Mouse (Mus musculus): ENCODE results near the gene Rnf19b. TPM values are rescaled to one million over a fixed set of nuclear protein-coding genes. Genes with fewer than 3 reads are reported as not detected.
A peak's percentile ranks its signal among the peaks of the same experiment; 100 is the strongest.

The Rnf19b gene
- polyA plus RNA-seq, 1 experiment from 2014 or later, result 7.1 TPM

GRCm38 (mm10) chr4:129032963-129033951, 24.8 kb upstream of the Rnf19b start:
- WGBS, result 18% methylated on average over 17 of the region's 17 CpGs

DNA sequence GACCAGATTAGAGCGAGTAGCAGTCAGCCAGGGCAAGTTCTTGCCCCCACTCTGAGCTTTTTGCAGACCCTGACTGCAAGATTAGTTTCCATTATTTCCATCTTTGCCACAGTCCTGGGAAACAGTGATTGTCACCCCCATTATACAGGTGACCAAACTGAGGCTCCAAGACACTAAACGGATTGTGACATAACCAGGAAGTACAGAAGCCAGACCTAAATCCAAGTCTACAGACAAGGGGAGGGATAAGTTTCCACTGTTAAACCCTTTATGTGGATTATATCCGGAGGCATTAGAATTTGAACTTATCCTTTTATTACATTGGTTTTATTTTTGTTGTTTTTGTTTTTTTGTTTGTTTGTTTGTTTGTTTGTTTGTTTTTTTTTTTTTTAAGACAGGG, 23.8 kb upstream of the Rnf19b start:
- 90% methylated on average over 3 of the region's 3 CpGs for WGBS
- no peak overlapping the region for H3K4me3 ChIP-seq (replicated peaks; ENCODE audit: low read depth, low read length)
- no peaks in the 10 kb centered on the region for H3K9me3 ChIP-seq (replicated peaks; ENCODE audit: low read length)
- H3K36me3 ChIP-seq (ENCODE audit: insufficient read depth, low read length), result no peaks in the 10 kb centered on the region
- no peak overlapping the region for H3K27ac ChIP-seq
- H3K9ac ChIP-seq (ENCODE audit: low read depth, low read length), result no peak overlapping the region
- peaks cover 11% of the 10 kb centered on the region; the same call in 1 of the 2 replicates for H3K4me1 ChIP-seq (replicated peaks; ENCODE audit: insufficient read depth, low read length)
- ATAC-seq (replicated peaks; ENCODE audit: low FRiP score, low read depth) (no peak), DNase-seq (ENCODE audit: low spot score) (no peak)
- no peak for TF ChIP-seq CTCF (IDR thresholded peaks at IDR 0.05; ENCODE audit: low read depth)
- no peak overlapping the region for H3K4me2 ChIP-seq (ENCODE audit: low read length)
- H3K27me3 ChIP-seq (ENCODE audit: insufficient read depth, low read length), result no peaks in the 10 kb centered on the region

More at GRCm38 (mm10) chr4:129032963-129033951, 24.8 kb upstream of the Rnf19b start:
- peak; percentile 80 for DNase-seq (ENCODE audit: low spot score)
- Histone ChIP-seq H3K9ac (ENCODE audit: low read depth, low read length) (no peak overlapping the region), H3K4me1 (replicated peaks; ENCODE audit: insufficient read depth, low read length) (peaks cover 11% of the 10 kb centered on the region; the same call in 1 of the 2 replicates), H3K27ac (peak overlapping the region; percentile 27; the same call in 1 of the 2 replicates), H3K4me2 (ENCODE audit: low read length) (peak overlapping the region; percentile 30; the same call in 1 of the 2 replicates), H3K27me3 (ENCODE audit: insufficient read depth, low read length) (no peaks in the 10 kb centered on the region), H3K9me3 (replicated peaks; ENCODE audit: low read length) (no peaks in the 10 kb centered on the region), H3K4me3 (replicated peaks; ENCODE audit: low read depth, low read length) (no peak overlapping the region), H3K36me3 (ENCODE audit: insufficient read depth, low read length) (no peaks in the 10 kb centered on the region)
- ATAC-seq (replicated peaks; ENCODE audit: low FRiP score, low read depth), result peak; percentile 86
- peak; percentile 33; the same call in 1 of the 2 replicates for TF ChIP-seq CTCF (IDR thresholded peaks at IDR 0.05; ENCODE audit: low read depth)

DNA sequence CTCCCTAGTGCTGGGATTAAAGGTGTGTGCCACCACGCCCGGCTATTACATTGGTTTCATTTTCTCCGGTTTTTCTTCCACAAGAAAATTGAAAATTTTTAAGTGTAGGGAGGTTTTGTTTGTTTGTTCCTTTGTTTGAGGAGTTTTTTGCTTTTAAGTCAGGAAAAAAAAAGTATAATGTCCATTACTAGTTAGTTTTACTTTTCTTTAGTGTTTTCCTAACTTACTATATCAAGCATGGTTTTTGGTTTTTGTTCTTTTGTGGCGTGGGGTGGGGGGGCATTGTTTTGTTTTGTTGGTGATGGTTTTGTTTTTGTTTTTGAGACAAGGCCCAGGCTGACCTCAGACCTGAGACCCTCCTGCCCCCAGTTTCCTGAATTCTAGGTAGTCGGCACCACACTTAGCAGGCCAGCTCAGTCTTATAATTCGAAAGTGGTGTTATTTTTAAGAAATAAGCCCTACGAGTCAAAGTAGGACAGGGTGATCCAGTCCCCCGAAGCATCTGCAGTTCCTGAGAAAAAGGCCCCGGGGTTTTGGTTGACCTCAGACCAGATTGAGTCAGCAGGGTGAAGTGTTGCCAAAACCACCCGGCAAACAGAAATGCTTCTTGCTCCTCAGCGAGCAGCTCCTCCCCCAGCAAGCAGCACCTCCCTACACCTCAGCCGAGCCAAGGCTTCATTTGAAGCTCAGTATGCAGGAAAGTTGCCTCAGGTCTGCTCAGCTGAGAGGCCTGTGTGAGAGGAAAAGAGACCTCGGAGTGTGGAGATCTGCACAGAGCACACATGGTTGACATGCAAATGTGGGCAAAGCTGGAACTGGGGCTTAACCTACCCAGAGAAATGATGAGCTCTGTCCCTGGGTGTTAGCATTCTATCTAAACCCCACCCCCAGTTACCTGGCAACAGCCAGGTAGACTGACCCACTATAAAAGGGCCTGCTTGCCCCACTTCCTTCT, 23.1 kb upstream of the Rnf19b start:
- no peak; the same call in 1 of the 2 replicates for ATAC-seq (replicated peaks; ENCODE audit: low FRiP score, low read depth)
- no peak for TF ChIP-seq CTCF (IDR thresholded peaks at IDR 0.05; ENCODE audit: low read depth)
- WGBS, result 45% methylated on average over 13 of the region's 13 CpGs

DNA sequence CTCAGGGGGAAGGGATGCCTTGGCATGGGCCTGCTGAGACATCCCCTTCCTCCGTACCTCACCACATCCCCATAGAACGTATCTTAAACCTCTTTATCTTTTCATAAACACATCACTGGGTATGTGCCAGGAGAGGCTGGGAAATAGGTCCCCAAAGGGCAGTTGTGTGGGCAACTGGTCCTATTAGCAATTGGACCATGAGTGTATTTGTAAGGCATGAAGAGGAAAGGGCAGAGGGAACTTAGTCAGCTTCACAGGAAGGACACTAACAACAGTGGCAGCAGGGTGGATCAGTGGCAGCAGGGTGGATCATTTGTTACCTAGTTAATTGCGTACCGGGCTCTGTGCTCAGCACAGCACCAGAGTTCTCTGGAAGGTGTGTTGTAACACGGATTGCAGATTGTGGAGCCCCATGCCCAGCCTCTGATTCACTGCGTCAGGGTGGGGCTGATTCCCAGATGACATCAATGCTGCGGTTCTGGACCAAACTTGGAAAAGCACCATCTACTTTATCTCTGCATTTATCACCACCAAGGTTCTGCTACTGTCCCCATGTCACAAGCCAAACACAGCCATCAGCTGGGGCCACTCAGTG, 22.1 kb upstream of the Rnf19b start:
- WGBS, result 72% methylated on average over 7 of the region's 7 CpGs
- Histone ChIP-seq H3K36me3 (ENCODE audit: insufficient read depth, low read length) (no peaks in the 10 kb centered on the region), H3K27ac (no peak overlapping the region)

More for the DNA sequence above, 23.1 kb upstream of the Rnf19b start:
- peaks cover 11% of the 10 kb centered on the region; the same call in 1 of the 2 replicates for H3K4me1 ChIP-seq (replicated peaks; ENCODE audit: insufficient read depth, low read length)
- no peak overlapping the region for H3K9ac ChIP-seq (ENCODE audit: low read depth, low read length)
- H3K9me3 ChIP-seq (replicated peaks; ENCODE audit: low read length), result no peaks in the 10 kb centered on the region
- no peak overlapping the region for H3K4me3 ChIP-seq (replicated peaks; ENCODE audit: low read depth, low read length)
- H3K27me3 ChIP-seq (ENCODE audit: insufficient read depth, low read length), result no peaks in the 10 kb centered on the region
- H3K4me2 ChIP-seq (ENCODE audit: low read length), result no peak overlapping the region
- no peaks in the 10 kb centered on the region for H3K36me3 ChIP-seq (ENCODE audit: insufficient read depth, low read length)
- H3K27ac ChIP-seq, result peak overlapping the region; percentile 19; the same call in 1 of the 2 replicates
- peak; percentile 56 for DNase-seq (ENCODE audit: low spot score)

DNA sequence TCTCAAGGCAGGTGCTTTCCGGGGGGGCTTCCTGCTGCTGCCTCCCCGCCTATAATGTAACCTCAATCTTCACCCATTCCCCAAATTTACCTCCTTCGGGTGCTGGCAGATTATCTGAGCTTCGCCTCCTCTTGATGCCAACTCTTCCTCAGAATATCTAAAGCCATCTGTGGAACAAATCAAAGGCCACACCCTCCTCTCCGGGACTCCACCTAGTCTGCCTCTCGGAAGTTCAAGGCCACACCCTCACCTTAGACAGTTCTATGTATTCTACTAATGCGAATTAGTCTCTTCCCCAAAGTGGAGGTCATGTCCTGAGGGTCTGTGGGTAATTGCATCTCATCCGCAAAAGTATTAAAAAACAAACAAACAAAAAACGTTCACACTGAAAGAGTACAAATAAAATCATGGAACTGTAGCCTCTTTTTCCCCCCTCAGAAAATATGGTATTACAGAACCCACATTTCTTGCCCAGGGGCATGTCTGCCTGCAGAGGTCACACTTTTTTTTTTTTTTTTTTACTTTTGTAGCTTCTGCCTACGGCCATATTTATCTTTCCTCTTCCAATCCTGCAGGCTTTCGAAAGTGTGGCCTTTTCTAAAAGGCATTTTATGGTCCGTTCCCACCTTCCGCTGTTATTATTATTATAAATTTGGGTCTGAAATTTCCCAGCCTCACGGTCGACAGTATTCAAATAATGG, 10.2 kb upstream of the Rnf19b start:
- 20% methylated on average over 15 of the region's 15 CpGs for WGBS
- DNase-seq (ENCODE audit: low spot score) (no peak), ATAC-seq (replicated peaks; ENCODE audit: low FRiP score, low read depth) (no peak)
- Histone ChIP-seq H3K36me3 (ENCODE audit: insufficient read depth, low read length) (no peaks in the 10 kb centered on the region), H3K4me2 (ENCODE audit: low read length) (peak overlapping the region; percentile 99), H3K27ac (no peak overlapping the region), H3K9me3 (replicated peaks; ENCODE audit: low read length) (no peaks in the 10 kb centered on the region), H3K4me3 (replicated peaks; ENCODE audit: low read depth, low read length) (peak overlapping the region; percentile 52), H3K27me3 (ENCODE audit: insufficient read depth, low read length) (peaks cover 12% of the 10 kb centered on the region; the same call in 1 of the 2 replicates), H3K9ac (ENCODE audit: low read depth, low read length) (no peak overlapping the region), H3K4me1 (replicated peaks; ENCODE audit: insufficient read depth, low read length) (0 out of 2 replicates have a peak, but pooled peaks cover 7% of the 10 kb centered on the region)
- TF ChIP-seq CTCF (IDR thresholded peaks at IDR 0.05; ENCODE audit: low read depth), result no peak

More for the DNA sequence above, 22.1 kb upstream of the Rnf19b start:
- ATAC-seq (replicated peaks; ENCODE audit: low FRiP score, low read depth) (no peak), DNase-seq (ENCODE audit: low spot score) (no peak)
- peaks cover 11% of the 10 kb centered on the region; the same call in 1 of the 2 replicates for H3K4me1 ChIP-seq (replicated peaks; ENCODE audit: insufficient read depth, low read length)
- H3K27me3 ChIP-seq (ENCODE audit: insufficient read depth, low read length), result no peaks in the 10 kb centered on the region
- no peak for TF ChIP-seq CTCF (IDR thresholded peaks at IDR 0.05; ENCODE audit: low read depth)
- no peak overlapping the region for H3K4me3 ChIP-seq (replicated peaks; ENCODE audit: low read depth, low read length)
- H3K9me3 ChIP-seq (replicated peaks; ENCODE audit: low read length), result no peaks in the 10 kb centered on the region
- no peak overlapping the region for H3K9ac ChIP-seq (ENCODE audit: low read depth, low read length)
- H3K4me2 ChIP-seq (ENCODE audit: low read length), result no peak overlapping the region
